Mouse (Mus musculus) lung, postnatal 0 days (tissue): ENCODE measurements around the gene Slc26a11.

Source experiments
- CTCF ChIP-seq: IDR thresholded peaks from 2 replicates; pipeline ENCODE4 v1.5.1; 2016; ENCODE audit warnings: antibody characterized with exemption, mild to moderate bottlenecking
- EP300 ChIP-seq: IDR thresholded peaks from 2 replicates; pipeline ENCODE4 v1.6.1; 2016; ENCODE audit warnings: antibody characterized with exemption, mild to moderate bottlenecking, control low read depth

DNA sequence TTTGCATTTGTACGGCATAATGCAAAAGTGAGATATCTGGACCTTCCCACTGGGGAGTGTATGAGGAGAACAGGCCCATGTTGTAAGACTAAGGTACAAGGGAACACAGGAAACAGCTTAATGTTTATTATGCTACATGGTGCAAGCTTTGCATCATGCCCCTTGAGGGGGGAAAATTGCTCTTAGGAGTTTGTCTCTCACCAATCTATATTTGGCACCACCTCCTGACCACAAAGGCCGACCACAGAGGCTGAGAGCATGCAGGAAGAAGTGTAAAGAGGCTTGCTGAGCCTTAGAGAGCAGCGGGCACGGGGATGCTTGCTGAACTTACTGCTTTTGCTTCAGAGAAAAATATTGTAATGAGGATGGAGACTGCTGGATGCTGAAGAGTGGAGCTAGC, 29.5 kb downstream of the Slc26a11 start:
- TF ChIP-seq CTCF (no peak), EP300 (no peak)
